Mouse (Mus musculus) limb, embryonic 14.5 days (tissue): ENCODE measurements at regions not wholly inside any gene's neighbourhood (a gene's known extent, or its start where the extent isn't known, plus 50 kb on each side); places are given as distances from the start of the nearest gene placed in this dataset.

Experiments used
- ATAC-seq: fragments of 200-750 bp; cut with Nextera tagmentation; 2 replicates; pipeline ENCODE4 v1.8.0; 2017; ENCODE audit warnings: low read depth, moderate number of reproducible peaks, moderate TSS enrichment; ENCODE audit not compliant: low FRiP score
- DNase-seq: peaks from one replicate; pipeline ENCODE4 v3.0.0-alpha.2; 2015; ENCODE audit warnings: low spot score
- H3K27ac ChIP-seq: fragments of 300-500 bp; sonication (generic); replicated peaks from 2 replicates; pipeline ENCODE4 v1.5.1; 2014; ENCODE audit warnings: low read depth, mild to moderate bottlenecking, low read length, moderate library complexity, mixed read lengths
- H3K27me3 ChIP-seq: fragments of 300-500 bp; sonication (generic); 2 replicates; pipeline ENCODE4 v1.6.1; 2014; ENCODE audit warnings: low read length, mixed read lengths; ENCODE audit not compliant: control insufficient read depth, insufficient read depth
- H3K36me3 ChIP-seq: fragments of 300-500 bp; sonication (generic); 2 replicates; pipeline ENCODE4 v1.6.1; 2014; ENCODE audit warnings: mild to moderate bottlenecking, low read length, moderate library complexity, mixed read lengths; ENCODE audit not compliant: control insufficient read depth, insufficient read depth
- H3K4me1 ChIP-seq: fragments of 300-500 bp; sonication (generic); 2 replicates; pipeline ENCODE4 v1.6.1; 2014; ENCODE audit warnings: antibody characterized with exemption, low read length, mixed read lengths; ENCODE audit not compliant: control insufficient read depth, insufficient read depth
- H3K4me2 ChIP-seq: fragments of 300-500 bp; sonication (generic); replicated peaks from 2 replicates; pipeline ENCODE4 v1.6.1; 2014; ENCODE audit warnings: low read depth, mild to moderate bottlenecking, low read length, moderate library complexity; ENCODE audit not compliant: severe bottlenecking
- H3K4me3 ChIP-seq: fragments of 300-500 bp; sonication (generic); replicated peaks from 2 replicates; pipeline ENCODE4 v1.5.1; 2014; ENCODE audit warnings: low read length
- H3K9ac ChIP-seq: fragments of 300-500 bp; sonication (generic); 2 replicates; pipeline ENCODE4 v1.6.1; 2014; ENCODE audit warnings: mild to moderate bottlenecking, low read depth, low read length, moderate library complexity; ENCODE audit not compliant: severe bottlenecking
- H3K9me3 ChIP-seq: fragments of 300-500 bp; sonication (generic); 2 replicates; pipeline ENCODE4 v1.6.1; 2016; ENCODE audit warnings: low read length; ENCODE audit not compliant: control insufficient read depth
- POLR2A ChIP-seq: fragments of 200-500 bp; IDR thresholded peaks from 2 replicates; pipeline ENCODE4 v1.8.0; 2012; ENCODE audit warnings: inconsistent platforms, mild to moderate bottlenecking, moderate library complexity, borderline replicate concordance; ENCODE audit not compliant: insufficient read depth, insufficient read length; ENCODE audit errors: extremely low read depth
- WGBS: fragments of 180-500 bp; shearing (Covaris S2); extraction: QIAGEN DNeasy Blood & Tissue Kit; methylation state at CpG from one replicate; pipeline ENCODE4 v1.1.7; 2014; 5-methylcytosine and 5-hydroxymethylcytosine counted together

GRCm38 (mm10) chr8:127979180-127980030 lies 379.0 kb upstream of the Nrp1 start:
- TF ChIP-seq POLR2A, result no peak
- H3K4me2 ChIP-seq, result no peak overlapping the region
- H3K9me3 ChIP-seq, result no peaks in the 10 kb centered on the region
- H3K36me3 ChIP-seq, result no peaks in the 10 kb centered on the region
- no peaks in the 10 kb centered on the region; the same call in 1 of the 2 replicates for H3K4me1 ChIP-seq
- no peak overlapping the region for H3K4me3 ChIP-seq
- H3K27ac ChIP-seq, result no peak overlapping the region
- WGBS, result 74% methylated on average over 5 of the region's 5 CpGs
- no peak for ATAC-seq
- no peak for DNase-seq
- no peaks in the 10 kb centered on the region for H3K27me3 ChIP-seq
- no peak overlapping the region for H3K9ac ChIP-seq

DNA sequence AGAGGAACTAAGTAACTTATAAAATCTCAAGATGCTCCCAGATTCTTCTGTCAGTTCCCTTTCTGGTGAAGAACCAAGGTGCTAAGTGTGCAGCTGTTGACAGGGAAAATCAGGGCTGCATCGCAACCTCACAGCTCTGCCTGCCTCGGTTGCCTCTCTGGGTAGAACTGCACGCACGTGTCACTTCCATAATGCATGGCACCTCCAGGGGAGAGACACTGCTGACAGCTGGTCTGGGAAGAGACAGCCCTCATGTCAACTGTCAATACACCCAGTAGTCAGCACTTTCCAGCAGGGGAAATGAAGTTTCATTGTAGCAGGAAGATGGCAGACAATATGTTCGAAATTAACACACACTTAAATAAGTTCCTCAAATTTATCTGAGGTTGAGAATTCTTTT lies 376.2 kb upstream of the Nrp1 start:
- ATAC-seq (no peak), DNase-seq (no peak)
- H3K4me2 ChIP-seq, result no peak overlapping the region
- H3K27me3 ChIP-seq, result no peaks in the 10 kb centered on the region
- no peaks in the 10 kb centered on the region for H3K36me3 ChIP-seq
- no peak overlapping the region for H3K4me3 ChIP-seq
- TF ChIP-seq POLR2A, result no peak
- no peak overlapping the region for H3K9ac ChIP-seq
- H3K9me3 ChIP-seq, result no peaks in the 10 kb centered on the region
- WGBS, result 74% methylated on average over 5 of the region's 5 CpGs
- H3K27ac ChIP-seq, result no peak overlapping the region
- H3K4me1 ChIP-seq, result no peaks in the 10 kb centered on the region; the same call in 1 of the 2 replicates

- Histone ChIP-seq H3K4me1 (no peaks in the 10 kb centered on the region), H3K27me3 (no peaks in the 10 kb centered on the region), H3K36me3 (no peaks in the 10 kb centered on the region), H3K9me3 (no peaks in the 10 kb centered on the region), H3K4me3 (no peak overlapping the region), H3K4me2 (no peak overlapping the region), H3K27ac (no peak overlapping the region), H3K9ac (no peak overlapping the region)
- DNase-seq (no peak), ATAC-seq (no peak)
- no peak for TF ChIP-seq POLR2A
- WGBS, result 83% methylated on average over 6 of the region's 6 CpGs
These were observed 372.8 kb upstream of the Nrp1 start for GRCm38 (mm10) chr8:127985616-127986015.

DNA sequence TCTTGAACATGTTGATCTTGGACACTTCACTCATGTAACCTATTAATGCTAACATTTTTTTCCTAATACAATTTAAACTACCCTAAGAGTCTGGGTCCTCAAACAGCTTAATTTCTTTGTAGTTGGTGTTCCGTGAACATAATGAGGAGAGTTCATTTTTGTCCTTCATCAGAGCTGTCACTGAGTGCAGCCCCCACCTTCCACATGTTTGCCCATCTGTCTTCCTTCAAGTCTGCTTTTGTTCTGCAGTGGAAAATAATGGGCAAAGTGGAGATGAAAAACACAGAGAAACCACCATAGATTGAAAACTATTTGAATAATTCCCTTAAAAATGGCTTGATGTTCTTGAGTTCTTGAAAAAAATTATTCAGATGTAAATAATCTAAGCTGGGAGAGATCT lies 369.5 kb upstream of the Nrp1 start:
- H3K27me3 ChIP-seq, result no peaks in the 10 kb centered on the region
- H3K4me1 ChIP-seq, result no peaks in the 10 kb centered on the region
- no peak overlapping the region for H3K4me2 ChIP-seq
- TF ChIP-seq POLR2A, result no peak
- DNase-seq, result no peak
- H3K9ac ChIP-seq, result no peak overlapping the region
- H3K27ac ChIP-seq, result no peak overlapping the region
- no peak overlapping the region for H3K4me3 ChIP-seq
- ATAC-seq, result no peak
- no peaks in the 10 kb centered on the region for H3K9me3 ChIP-seq
- H3K36me3 ChIP-seq, result no peaks in the 10 kb centered on the region
- 82% methylated on average over 1 of the region's 1 CpGs for WGBS

DNA sequence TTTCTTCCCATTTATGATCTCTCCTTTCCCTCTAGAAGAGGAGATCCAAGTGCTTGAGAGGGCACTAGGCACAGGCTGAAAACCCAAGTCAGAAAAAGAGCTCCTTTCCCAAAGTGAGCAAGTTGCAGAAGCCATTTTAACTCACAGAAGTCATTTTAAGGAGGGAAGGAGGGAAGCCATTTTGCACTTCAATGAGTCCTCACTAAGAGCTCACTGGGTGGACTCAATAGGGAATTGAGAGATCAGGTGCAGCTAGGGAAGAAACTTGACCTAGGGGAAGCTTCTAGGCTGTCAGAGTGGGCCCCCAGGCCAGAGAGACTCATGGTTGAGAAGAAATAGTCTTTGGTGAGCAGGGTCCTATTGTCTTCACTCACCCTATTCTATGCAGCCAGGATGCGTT lies 363.5 kb upstream of the Nrp1 start:
- no peak for TF ChIP-seq POLR2A
- Histone ChIP-seq H3K9ac (no peak overlapping the region), H3K4me2 (no peak overlapping the region), H3K4me3 (no peak overlapping the region), H3K4me1 (no peaks in the 10 kb centered on the region), H3K27ac (no peak overlapping the region), H3K36me3 (no peaks in the 10 kb centered on the region), H3K9me3 (no peaks in the 10 kb centered on the region), H3K27me3 (no peaks in the 10 kb centered on the region)
- DNase-seq (no peak), ATAC-seq (no peak)
- 93% methylated on average over 1 of the region's 1 CpGs for WGBS
